Mouse (Mus musculus): ENCODE measurements around the gene Rad23b.

The Rad23b gene

GRCm38 (mm10) chr4:55329621-55330346, 20.1 kb upstream of the Rad23b start:
- no peaks in the 10 kb centered on the region for H3K36me3 ChIP-seq (ENCODE audit: insufficient read depth, low read length)
- H3K4me1 ChIP-seq (replicated peaks; ENCODE audit: low read depth, low read length), result peaks cover 16% of the 10 kb centered on the region
- H3K4me3 ChIP-seq (replicated peaks; ENCODE audit: low read length), result no peak overlapping the region
- H3K9me3 ChIP-seq (ENCODE audit: low read length), result no peaks in the 10 kb centered on the region
- TF ChIP-seq CTCF (conservative IDR thresholded peaks at IDR 0.05; ENCODE audit: low read length), result no peak
- no peak for TF ChIP-seq NANOG (IDR thresholded peaks at IDR 0.05; ENCODE audit: borderline replicate concordance, low read length)
- 0 out of 2 replicates have a peak, but pooled peaks cover 4% of the 10 kb centered on the region for H3K27me3 ChIP-seq (ENCODE audit: insufficient read depth, low read length)

GRCm38 (mm10) chr4:55335030-55335770, 14.6 kb upstream of the Rad23b start:
- TF ChIP-seq CTCF (conservative IDR thresholded peaks at IDR 0.05; ENCODE audit: low read length) (no peak), POU5F1 (IDR thresholded peaks at IDR 0.05; ENCODE audit: borderline replicate concordance, low read length) (no peak), NANOG (IDR thresholded peaks at IDR 0.05; ENCODE audit: borderline replicate concordance, low read length) (no peak)
- no peaks in the 10 kb centered on the region for H3K4me1 ChIP-seq (replicated peaks; ENCODE audit: low read depth, low read length)
- no peak overlapping the region for H3K4me3 ChIP-seq (replicated peaks; ENCODE audit: low read length)
- H3K27me3 ChIP-seq (ENCODE audit: insufficient read depth, low read length), result 0 out of 2 replicates have a peak, but pooled peaks cover 4% of the 10 kb centered on the region
- no peaks in the 10 kb centered on the region for H3K9me3 ChIP-seq (ENCODE audit: low read length)
- H3K36me3 ChIP-seq (ENCODE audit: insufficient read depth, low read length), result no peaks in the 10 kb centered on the region

- Histone ChIP-seq H3K4me1 (replicated peaks; ENCODE audit: low read depth, low read length) (peaks cover 19% of the 10 kb centered on the region), H3K4me3 (replicated peaks; ENCODE audit: low read length) (no peak overlapping the region), H3K27me3 (ENCODE audit: insufficient read depth, low read length) (no peaks in the 10 kb centered on the region), H3K9me3 (ENCODE audit: low read length) (no peaks in the 10 kb centered on the region), H3K36me3 (ENCODE audit: insufficient read depth, low read length) (no peaks in the 10 kb centered on the region)
- TF ChIP-seq NANOG (IDR thresholded peaks at IDR 0.05; ENCODE audit: borderline replicate concordance, low read length) (no peak), CTCF (conservative IDR thresholded peaks at IDR 0.05; ENCODE audit: low read length) (no peak), POU5F1 (IDR thresholded peaks at IDR 0.05; ENCODE audit: borderline replicate concordance, low read length) (no peak)
Measured at GRCm38 (mm10) chr4:55338905-55339304, 10.9 kb upstream of the Rad23b start.

GRCm38 (mm10) chr4:55339388-55339787, 10.5 kb upstream of the Rad23b start:
- no peaks in the 10 kb centered on the region for H3K27me3 ChIP-seq (ENCODE audit: insufficient read depth, low read length)
- no peaks in the 10 kb centered on the region for H3K36me3 ChIP-seq (ENCODE audit: insufficient read depth, low read length)
- TF ChIP-seq CTCF (conservative IDR thresholded peaks at IDR 0.05; ENCODE audit: low read length) (no peak), POU5F1 (IDR thresholded peaks at IDR 0.05; ENCODE audit: borderline replicate concordance, low read length) (no peak), NANOG (IDR thresholded peaks at IDR 0.05; ENCODE audit: borderline replicate concordance, low read length) (no peak)
- no peaks in the 10 kb centered on the region for H3K9me3 ChIP-seq (ENCODE audit: low read length)
- no peak overlapping the region for H3K4me3 ChIP-seq (replicated peaks; ENCODE audit: low read length)
- H3K4me1 ChIP-seq (replicated peaks; ENCODE audit: low read depth, low read length), result peaks cover 21% of the 10 kb centered on the region

GRCm38 (mm10) chr4:55341797-55342196, 8.0 kb upstream of the Rad23b start:
- Histone ChIP-seq H3K36me3 (ENCODE audit: insufficient read depth, low read length) (no peaks in the 10 kb centered on the region), H3K4me3 (replicated peaks; ENCODE audit: low read length) (no peak overlapping the region), H3K27me3 (ENCODE audit: insufficient read depth, low read length) (no peaks in the 10 kb centered on the region), H3K4me1 (replicated peaks; ENCODE audit: low read depth, low read length) (peaks cover 35% of the 10 kb centered on the region), H3K9me3 (ENCODE audit: low read length) (no peaks in the 10 kb centered on the region)
- TF ChIP-seq CTCF (conservative IDR thresholded peaks at IDR 0.05; ENCODE audit: low read length) (no peak), POU5F1 (IDR thresholded peaks at IDR 0.05; ENCODE audit: borderline replicate concordance, low read length) (no peak), NANOG (IDR thresholded peaks at IDR 0.05; ENCODE audit: borderline replicate concordance, low read length) (no peak)

GRCm38 (mm10) chr4:55342602-55343001, 7.2 kb upstream of the Rad23b start:
- TF ChIP-seq NANOG (IDR thresholded peaks at IDR 0.05; ENCODE audit: borderline replicate concordance, low read length) (no peak), POU5F1 (IDR thresholded peaks at IDR 0.05; ENCODE audit: borderline replicate concordance, low read length) (no peak), CTCF (conservative IDR thresholded peaks at IDR 0.05; ENCODE audit: low read length) (no peak)

GRCm38 (mm10) chr4:55343287-55343686, 6.6 kb upstream of the Rad23b start:
- Histone ChIP-seq H3K36me3 (ENCODE audit: insufficient read depth, low read length) (peaks cover 3% of the 10 kb centered on the region; the same call in 1 of the 2 replicates), H3K9me3 (ENCODE audit: low read length) (no peaks in the 10 kb centered on the region), H3K4me3 (replicated peaks; ENCODE audit: low read length) (no peak overlapping the region; the same call in 1 of the 2 replicates), H3K27me3 (ENCODE audit: insufficient read depth, low read length) (no peaks in the 10 kb centered on the region), H3K4me1 (replicated peaks; ENCODE audit: low read depth, low read length) (peaks cover 47% of the 10 kb centered on the region)
- no peak for TF ChIP-seq POU5F1 (IDR thresholded peaks at IDR 0.05; ENCODE audit: borderline replicate concordance, low read length)
- TF ChIP-seq CTCF (conservative IDR thresholded peaks at IDR 0.05; ENCODE audit: low read length), result no peak
- no peak for TF ChIP-seq NANOG (IDR thresholded peaks at IDR 0.05; ENCODE audit: borderline replicate concordance, low read length)

More at GRCm38 (mm10) chr4:55342602-55343001, 7.2 kb upstream of the Rad23b start:
- Histone ChIP-seq H3K27me3 (ENCODE audit: insufficient read depth, low read length) (no peaks in the 10 kb centered on the region), H3K4me1 (replicated peaks; ENCODE audit: low read depth, low read length) (peaks cover 42% of the 10 kb centered on the region), H3K36me3 (ENCODE audit: insufficient read depth, low read length) (peaks cover 3% of the 10 kb centered on the region; the same call in 1 of the 2 replicates), H3K9me3 (ENCODE audit: low read length) (no peaks in the 10 kb centered on the region), H3K4me3 (replicated peaks; ENCODE audit: low read length) (no peak overlapping the region; the same call in 1 of the 2 replicates)

GRCm38 (mm10) chr4:55348759-55349451, 938 bp upstream of the Rad23b start:
- peak overlapping the region; percentile 75 for H3K4me3 ChIP-seq (replicated peaks; ENCODE audit: low read length)
- H3K36me3 ChIP-seq (ENCODE audit: insufficient read depth, low read length), result peaks cover 21% of the 10 kb centered on the region
- TF ChIP-seq CTCF (conservative IDR thresholded peaks at IDR 0.05; ENCODE audit: low read length) (no peak), NANOG (IDR thresholded peaks at IDR 0.05; ENCODE audit: borderline replicate concordance, low read length) (no peak), POU5F1 (IDR thresholded peaks at IDR 0.05; ENCODE audit: borderline replicate concordance, low read length) (no peak)
- H3K9me3 ChIP-seq (ENCODE audit: low read length), result no peaks in the 10 kb centered on the region
- H3K27me3 ChIP-seq (ENCODE audit: insufficient read depth, low read length), result no peaks in the 10 kb centered on the region
- peaks cover 62% of the 10 kb centered on the region for H3K4me1 ChIP-seq (replicated peaks; ENCODE audit: low read depth, low read length)
